Mouse (Mus musculus) neural tube, embryonic 14.5 days (tissue): ENCODE measurements around the gene Hoxb5. TPM values are rescaled to one million over a fixed set of nuclear protein-coding genes. Genes with fewer than 3 reads are reported as not detected.

Experiments
- ATAC-seq: fragments of 200-750 bp; cut with Nextera tagmentation; 2 replicates; pipeline ENCODE4 v1.8.0; 2017; ENCODE audit warnings: low read depth, mild to moderate bottlenecking, moderate TSS enrichment, moderate library complexity
- H3K27ac ChIP-seq: fragments of 300-500 bp; sonication (generic); 2 replicates; pipeline ENCODE4 v1.5.1; 2014; ENCODE audit warnings: low read depth, mild to moderate bottlenecking, control low read depth, low read length, moderate library complexity, mixed read lengths
- H3K27me3 ChIP-seq: fragments of 300-500 bp; sonication (generic); 2 replicates; pipeline ENCODE4 v1.6.1; 2014; ENCODE audit warnings: low read length; ENCODE audit not compliant: control insufficient read depth, insufficient read depth
- H3K36me3 ChIP-seq: fragments of 300-500 bp; sonication (generic); 2 replicates; pipeline ENCODE4 v1.6.1; 2014; ENCODE audit warnings: low read length, mixed read lengths; ENCODE audit not compliant: control insufficient read depth, insufficient read depth
- H3K4me1 ChIP-seq: fragments of 300-500 bp; sonication (generic); 2 replicates; pipeline ENCODE4 v1.6.1; 2014; ENCODE audit warnings: low read length; ENCODE audit not compliant: control insufficient read depth, insufficient read depth
- H3K4me2 ChIP-seq: fragments of 300-500 bp; sonication (generic); 2 replicates; pipeline ENCODE4 v1.6.1; 2014; ENCODE audit warnings: mild to moderate bottlenecking, low read depth, low read length, control low read depth
- H3K4me3 ChIP-seq: fragments of 300-500 bp; sonication (generic); 2 replicates; pipeline ENCODE4 v1.5.1; 2014; ENCODE audit warnings: low read depth, low read length, control low read depth, mixed read lengths
- H3K9ac ChIP-seq: fragments of 300-500 bp; sonication (generic); replicated peaks from 2 replicates; pipeline ENCODE4 v1.6.1; 2014; ENCODE audit warnings: low read depth, mild to moderate bottlenecking, control low read depth, low read length, mixed read lengths
- H3K9me3 ChIP-seq: fragments of 300-500 bp; sonication (generic); 2 replicates; pipeline ENCODE4 v1.6.1; 2016; ENCODE audit warnings: low read length; ENCODE audit not compliant: control insufficient read depth
- WGBS: fragments of 180-500 bp; shearing (Covaris S2); extraction: QIAGEN DNeasy Blood & Tissue Kit; methylation state at CpG from one replicate; pipeline ENCODE4 v1.1.7; 2014; 5-methylcytosine and 5-hydroxymethylcytosine counted together
- polyA plus RNA-seq: library from polyadenylated mRNA; unstranded; fragments of >200 nt; fragmentation: Nextera tagmentation; extraction: Ambion mirVana; gene quantifications from 2 replicates; pipeline ENCODE4 v1.2.1, GENCODE M21; 2014

Hoxb5 gene
- polyA plus RNA-seq, 1 experiment from 2014 or later = 52.4 TPM

GRCm38 (mm10) chr11:96325747-96326212 lies 22.6 kb downstream of the Hoxb5 start:
- Histone ChIP-seq H3K4me3 (peak overlapping the region; percentile 95), H3K27ac (peak overlapping the region; percentile 100), H3K4me1 (peaks cover 78% of the 10 kb centered on the region), H3K4me2 (peak overlapping the region; percentile 100), H3K27me3 (no peaks in the 10 kb centered on the region), H3K36me3 (peaks cover 2% of the 10 kb centered on the region), H3K9me3 (no peaks in the 10 kb centered on the region), H3K9ac (peak overlapping the region; percentile 100)
- WGBS = 3% methylated on average over 22 of the region's 22 CpGs
- ATAC-seq = no peak

GRCm38 (mm10) chr11:96326705-96327104 lies 23.6 kb downstream of the Hoxb5 start:
- Histone ChIP-seq H3K27me3 (no peaks in the 10 kb centered on the region), H3K9ac (peak overlapping the region; percentile 100), H3K9me3 (no peaks in the 10 kb centered on the region), H3K27ac (peak overlapping the region; percentile 100), H3K4me1 (peaks cover 76% of the 10 kb centered on the region), H3K4me3 (peak overlapping the region; percentile 95), H3K4me2 (peak overlapping the region; percentile 100), H3K36me3 (no peaks in the 10 kb centered on the region; the same call in 1 of the 2 replicates)
- ATAC-seq = no peak
- 5% methylated on average over 12 of the region's 12 CpGs for WGBS

GRCm38 (mm10) chr11:96327122-96327521 lies 24.0 kb downstream of the Hoxb5 start:
- Histone ChIP-seq H3K9me3 (no peaks in the 10 kb centered on the region), H3K36me3 (no peaks in the 10 kb centered on the region; the same call in 1 of the 2 replicates), H3K4me1 (peaks cover 76% of the 10 kb centered on the region), H3K27me3 (no peaks in the 10 kb centered on the region), H3K27ac (peak overlapping the region; percentile 100), H3K9ac (peak overlapping the region; percentile 100), H3K4me3 (peak overlapping the region; percentile 95), H3K4me2 (peak overlapping the region; percentile 100)
- 9% methylated on average over 7 of the region's 7 CpGs for WGBS
- no peak for ATAC-seq

- Histone ChIP-seq H3K9me3 (no peaks in the 10 kb centered on the region), H3K27ac (peak overlapping the region; percentile 100), H3K4me2 (peak overlapping the region; percentile 100), H3K27me3 (no peaks in the 10 kb centered on the region), H3K4me1 (peaks cover 73% of the 10 kb centered on the region), H3K36me3 (peaks cover 2% of the 10 kb centered on the region; the same call in 1 of the 2 replicates), H3K4me3 (peak overlapping the region; percentile 95), H3K9ac (peak overlapping the region; percentile 100)
- WGBS = 8% methylated on average over 5 of the region's 5 CpGs
- peak; percentile 62 for ATAC-seq
Observed at GRCm38 (mm10) chr11:96327750-96328149, 24.6 kb downstream of the Hoxb5 start.

- no peak for ATAC-seq
- H3K27me3 ChIP-seq = no peaks in the 10 kb centered on the region
- 5% methylated on average over 8 of the region's 8 CpGs for WGBS
- H3K9ac ChIP-seq = peak overlapping the region; percentile 100
- peak overlapping the region; percentile 100 for H3K27ac ChIP-seq
- H3K9me3 ChIP-seq = no peaks in the 10 kb centered on the region
- peak overlapping the region; percentile 100 for H3K4me2 ChIP-seq
- H3K36me3 ChIP-seq = peaks cover 5% of the 10 kb centered on the region; the same call in 1 of the 2 replicates
- H3K4me1 ChIP-seq = peaks cover 76% of the 10 kb centered on the region
- H3K4me3 ChIP-seq = peak overlapping the region; percentile 95
Observed at GRCm38 (mm10) chr11:96328605-96329004, 25.5 kb downstream of the Hoxb5 start.

- no peak for ATAC-seq
- Histone ChIP-seq H3K27me3 (no peaks in the 10 kb centered on the region), H3K4me3 (peak overlapping the region; percentile 59), H3K4me2 (peak overlapping the region; percentile 100), H3K4me1 (peaks cover 79% of the 10 kb centered on the region), H3K27ac (peak overlapping the region; percentile 100), H3K36me3 (peaks cover 5% of the 10 kb centered on the region; the same call in 1 of the 2 replicates), H3K9ac (peak overlapping the region; percentile 100), H3K9me3 (no peaks in the 10 kb centered on the region)
- 4% methylated on average over 8 of the region's 8 CpGs for WGBS
Observed at GRCm38 (mm10) chr11:96332105-96332504, 29.0 kb downstream of the Hoxb5 start.

- Histone ChIP-seq H3K36me3 (peaks cover 5% of the 10 kb centered on the region; the same call in 1 of the 2 replicates), H3K4me3 (peak overlapping the region; percentile 59), H3K9me3 (no peaks in the 10 kb centered on the region), H3K4me1 (peaks cover 78% of the 10 kb centered on the region), H3K27ac (peak overlapping the region; percentile 100), H3K4me2 (peak overlapping the region; percentile 100), H3K9ac (peak overlapping the region; percentile 100), H3K27me3 (no peaks in the 10 kb centered on the region)
- WGBS = under 1% methylated on average over 35 of the region's 35 CpGs
- no peak for ATAC-seq
Observed at GRCm38 (mm10) chr11:96332618-96333032, 29.5 kb downstream of the Hoxb5 start.

- WGBS = 4% methylated on average over 17 of the region's 17 CpGs
- Histone ChIP-seq H3K27ac (peak overlapping the region; percentile 100), H3K4me1 (peaks cover 81% of the 10 kb centered on the region), H3K36me3 (peaks cover 5% of the 10 kb centered on the region; the same call in 1 of the 2 replicates), H3K27me3 (no peaks in the 10 kb centered on the region), H3K9me3 (no peaks in the 10 kb centered on the region), H3K9ac (peak overlapping the region; percentile 100), H3K4me3 (peak overlapping the region; percentile 59), H3K4me2 (peak overlapping the region; percentile 100)
- 0 out of 2 replicates have a peak, but pooled peaks have one; percentile 18 for ATAC-seq
Observed at GRCm38 (mm10) chr11:96333241-96334001, 30.3 kb downstream of the Hoxb5 start.

GRCm38 (mm10) chr11:96334002-96334364 lies 30.8 kb downstream of the Hoxb5 start:
- Histone ChIP-seq H3K4me3 (peak overlapping the region; percentile 59), H3K9me3 (no peaks in the 10 kb centered on the region), H3K4me2 (peak overlapping the region; percentile 100), H3K27me3 (no peaks in the 10 kb centered on the region), H3K27ac (peak overlapping the region; percentile 100), H3K4me1 (peaks cover 82% of the 10 kb centered on the region), H3K36me3 (peaks cover 5% of the 10 kb centered on the region; the same call in 1 of the 2 replicates), H3K9ac (peak overlapping the region; percentile 100)
- WGBS = 7% methylated on average over 2 of the region's 2 CpGs
- ATAC-seq = 0 out of 2 replicates have a peak, but pooled peaks have one; percentile 3
